Mouse (Mus musculus) cortical plate, adult 2 months (tissue): ENCODE results near the gene Pdx1.

Experiments used
- CTCF ChIP-seq: fragments of 200-500 bp; IDR thresholded peaks from 2 replicates; pipeline ENCODE4 v1.5.1; 2011; ENCODE audit warnings: mild to moderate bottlenecking, control low read depth, low read length; ENCODE audit not compliant: insufficient read depth; ENCODE audit errors: extremely low read depth
- POLR2A ChIP-seq: fragments of 200-500 bp; IDR thresholded peaks from 2 replicates; pipeline ENCODE4 v1.6.1; 2011; ENCODE audit warnings: mild to moderate bottlenecking, low read length, control low read depth; ENCODE audit not compliant: insufficient read depth; ENCODE audit errors: extremely low read depth

DNA sequence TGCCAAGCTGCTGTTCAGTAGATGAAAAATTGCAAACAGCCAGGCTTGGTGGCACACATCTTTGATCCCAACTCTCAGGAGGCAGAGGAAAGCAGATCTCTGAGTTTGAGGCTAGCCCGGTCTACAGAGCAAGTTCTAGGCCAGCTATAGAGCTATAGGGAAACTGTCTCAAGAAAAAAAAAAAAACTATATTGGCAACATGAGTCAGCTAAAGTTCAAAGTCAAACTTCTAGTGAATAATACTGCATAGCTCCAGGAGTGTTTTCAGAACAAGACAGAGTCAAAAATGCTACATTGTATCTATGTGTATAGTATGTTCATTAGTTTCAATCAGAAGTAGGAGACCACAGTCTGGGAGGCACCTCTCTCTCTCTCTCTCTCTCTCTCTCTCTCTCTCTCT is 9.6 kb upstream of the Pdx1 start:
- TF ChIP-seq POLR2A, result no peak
- TF ChIP-seq CTCF, result no peak
